Mouse (Mus musculus) intestine, embryonic 14.5 days (tissue): Measurements from ENCODE around the gene Rps3. TPM values are rescaled to one million over a fixed set of nuclear protein-coding genes. Genes with fewer than 3 reads are reported as not detected.

ENCODE experiments used
- ATAC-seq: fragments of 200-750 bp; cut with Nextera tagmentation; replicated peaks from 2 replicates; pipeline ENCODE4 v1.8.0; 2017; ENCODE audit warnings: low read depth, moderate number of reproducible peaks, moderate TSS enrichment, moderate library complexity; ENCODE audit not compliant: low FRiP score, low TSS enrichment
- DNase-seq: peaks from one replicate; pipeline ENCODE4 v3.0.0-alpha.2; 2018; ENCODE audit warnings: low spot score
- H3K27ac ChIP-seq: fragments of 300-500 bp; sonication (generic); 2 replicates; pipeline ENCODE4 v1.5.1; 2014; ENCODE audit warnings: low read depth, mild to moderate bottlenecking, control low read depth
- H3K27me3 ChIP-seq: fragments of 300-500 bp; sonication (generic); replicated peaks from 2 replicates; pipeline ENCODE4 v1.6.1; 2014; ENCODE audit warnings: low read length, control low read depth; ENCODE audit not compliant: control insufficient read depth, insufficient read depth
- H3K36me3 ChIP-seq: fragments of 300-500 bp; sonication (generic); 2 replicates; pipeline ENCODE4 v1.6.1; 2014; ENCODE audit warnings: low read length, control low read depth; ENCODE audit not compliant: control insufficient read depth, insufficient read depth
- H3K4me1 ChIP-seq: fragments of 300-500 bp; sonication (generic); replicated peaks from 2 replicates; pipeline ENCODE4 v1.6.1; 2014; ENCODE audit warnings: low read length, control low read depth, mixed read lengths; ENCODE audit not compliant: control insufficient read depth, insufficient read depth
- H3K4me2 ChIP-seq: fragments of 300-500 bp; sonication (generic); 2 replicates; pipeline ENCODE4 v1.6.1; 2014; ENCODE audit warnings: low read length
- H3K4me3 ChIP-seq: fragments of 300-500 bp; sonication (generic); 2 replicates; pipeline ENCODE4 v1.5.1; 2014; ENCODE audit warnings: low read depth, low read length, control low read depth, mixed read lengths
- H3K9ac ChIP-seq: fragments of 300-500 bp; sonication (generic); 2 replicates; pipeline ENCODE4 v1.6.1; 2014; ENCODE audit warnings: mild to moderate bottlenecking, low read length
- H3K9me3 ChIP-seq: fragments of 300-500 bp; sonication (generic); 2 replicates; pipeline ENCODE4 v1.6.1; 2016; ENCODE audit warnings: low read length, control low read depth; ENCODE audit not compliant: control insufficient read depth
- WGBS: fragments of 180-500 bp; shearing (Covaris S2); extraction: QIAGEN DNeasy Blood & Tissue Kit; methylation state at CpG from one replicate; pipeline ENCODE4 v1.1.7; 2014; 5-methylcytosine and 5-hydroxymethylcytosine counted together
- polyA plus RNA-seq: library from polyadenylated mRNA; unstranded; fragments of >200 nt; fragmentation: Nextera tagmentation; extraction: Ambion mirVana; gene quantifications from 2 replicates; pipeline ENCODE4 v1.2.1, GENCODE M21; 2014

The Rps3 gene
- polyA plus RNA-seq, 1 experiment from 2014 or later = 1,042 TPM

GRCm38 (mm10) chr7:99429786-99430185 lies 53.8 kb downstream of the Rps3 start:
- no peak for DNase-seq
- Histone ChIP-seq H3K4me3 (no peak overlapping the region), H3K36me3 (no peaks in the 10 kb centered on the region), H3K27me3 (no peaks in the 10 kb centered on the region), H3K9ac (no peak overlapping the region), H3K27ac (no peak overlapping the region), H3K9me3 (no peaks in the 10 kb centered on the region), H3K4me2 (no peak overlapping the region), H3K4me1 (peaks cover 7% of the 10 kb centered on the region; the same call in 1 of the 2 replicates)
- WGBS = 50% methylated on average over 6 of the region's 6 CpGs
- no peak for ATAC-seq

DNA sequence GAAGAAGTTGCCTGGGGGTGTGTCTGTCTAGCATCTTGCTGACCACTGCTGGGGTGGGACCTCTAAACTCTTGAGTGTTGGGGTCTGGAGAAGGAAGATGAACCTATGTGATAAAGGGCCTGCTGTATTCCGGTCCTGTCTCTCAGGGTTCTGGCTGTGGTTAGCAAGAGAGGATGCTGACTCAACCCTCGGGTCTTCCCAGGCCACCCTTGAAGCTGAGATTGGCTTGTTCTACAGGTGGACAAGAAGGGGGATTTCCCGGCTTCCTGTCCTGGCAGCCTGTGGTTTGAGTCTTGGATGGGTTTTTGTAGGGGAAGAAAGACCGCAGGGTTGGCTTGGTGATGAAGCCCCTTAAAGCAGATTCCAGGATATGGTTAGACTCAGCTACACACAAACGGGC lies 54.7 kb downstream of the Rps3 start:
- no peak overlapping the region for H3K9ac ChIP-seq
- no peak overlapping the region for H3K27ac ChIP-seq
- no peaks in the 10 kb centered on the region for H3K36me3 ChIP-seq
- H3K4me3 ChIP-seq = no peak overlapping the region
- no peak overlapping the region for H3K4me2 ChIP-seq
- no peaks in the 10 kb centered on the region for H3K9me3 ChIP-seq
- ATAC-seq = no peak
- peaks cover 14% of the 10 kb centered on the region; the same call in 1 of the 2 replicates for H3K4me1 ChIP-seq
- no peaks in the 10 kb centered on the region for H3K27me3 ChIP-seq
- DNase-seq = no peak
- 79% methylated on average over 5 of the region's 5 CpGs for WGBS

DNA sequence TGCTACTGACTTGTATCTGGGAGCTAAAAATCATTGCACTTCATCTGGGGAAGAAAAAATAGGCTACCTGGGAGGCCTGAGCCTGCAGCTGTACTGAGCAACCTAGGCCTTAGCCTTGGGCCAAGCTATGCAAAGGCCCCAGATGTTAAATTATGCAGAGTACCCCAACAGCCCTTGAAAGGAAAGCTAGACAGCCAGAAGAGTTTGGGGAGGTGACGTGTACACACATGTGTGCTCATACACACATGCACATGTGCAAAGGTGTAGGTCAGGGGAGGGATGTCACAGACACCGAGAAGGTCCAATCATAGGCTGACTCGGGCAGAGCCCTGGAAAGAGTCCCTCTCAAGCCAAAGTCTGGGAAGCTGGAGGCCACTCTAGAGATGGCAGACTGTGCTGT lies 55.6 kb downstream of the Rps3 start:
- Histone ChIP-seq H3K4me3 (no peak overlapping the region), H3K4me1 (peaks cover 14% of the 10 kb centered on the region; the same call in 1 of the 2 replicates), H3K27me3 (no peaks in the 10 kb centered on the region), H3K27ac (no peak overlapping the region), H3K36me3 (no peaks in the 10 kb centered on the region), H3K9me3 (no peaks in the 10 kb centered on the region), H3K4me2 (no peak overlapping the region), H3K9ac (no peak overlapping the region)
- no peak for DNase-seq
- ATAC-seq = no peak
- 92% methylated on average over 3 of the region's 3 CpGs for WGBS

Other genes starting within 250 kb of the Rps3 start
- 40.1 and 48.6 TPM in 2 replicates for gene Mogat2, start 245.1 kb downstream of the Rps3 start, polyA plus RNA-seq
- 6.1 and 6.2 TPM in 2 replicates for gene Map6, start 216.3 kb downstream of the Rps3 start, polyA plus RNA-seq
- gene Serpinh1, start 130.5 kb downstream of the Rps3 start, polyA plus RNA-seq = 417 and 502 TPM in 2 replicates
- 18.6 and 23.4 TPM in 2 replicates for gene Gdpd5, start 102.3 kb downstream of the Rps3 start, polyA plus RNA-seq
- 0.59 and 1.0 TPM in 2 replicates for gene Klhl35, start 17.7 kb downstream of the Rps3 start, polyA plus RNA-seq
- 5.3 and 6.1 TPM in 2 replicates for gene Arrb1, start 51.7 kb upstream of the Rps3 start, polyA plus RNA-seq
- 1.3 and 1.7 TPM in 2 replicates for gene Tpbgl, start 143.4 kb upstream of the Rps3 start, polyA plus RNA-seq
- 2.2 and 2.3 TPM in 2 replicates for gene Slco2b1, start 227.6 kb upstream of the Rps3 start, polyA plus RNA-seq
- not detected in 2 replicates for gene Olfr520, start 246.5 kb upstream of the Rps3 start, polyA plus RNA-seq